Comparison of ENCODE assay signal across 8 mouse cellular contexts in the genomic region with DNA sequence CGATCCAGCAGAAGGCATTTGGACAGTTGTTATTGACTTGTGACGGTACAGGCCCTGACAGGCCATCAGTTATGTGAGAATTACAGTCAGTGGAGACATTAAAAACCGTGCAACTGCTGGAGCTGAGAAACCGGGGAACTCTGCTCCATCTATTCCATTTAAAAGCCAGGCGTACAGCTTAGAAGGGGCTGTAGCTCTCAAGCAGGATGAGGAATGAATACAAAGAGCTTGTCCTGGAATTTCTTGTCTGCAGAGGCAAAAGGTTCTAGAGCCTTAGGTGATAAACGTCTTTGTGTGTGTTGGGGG. TPM values are rescaled to one million over a fixed set of nuclear protein-coding genes. Genes with fewer than 3 reads are reported as not detected.
DNase-seq lines count a peak whose midpoint lies in the region; ATAC-seq and TF ChIP-seq lines count a peak whose summit lies in the region.

No protein-coding gene starts in this region.

- H3K4me1 ChIP-seq in kidney, embryonic 14.5 days (ENCODE audit: control insufficient read depth, insufficient read depth, low read length) = peaks cover 11% of the 10 kb centered on the region
- H3K4me1 ChIP-seq in embryonic facial prominence, embryonic 13.5 days = peaks cover 21% of the 10 kb centered on the region
- H3K4me1 ChIP-seq in hindbrain, embryonic 11.5 days (replicated peaks; ENCODE audit: control insufficient read depth, insufficient read depth, low read length) = peaks cover 6% of the 10 kb centered on the region
- H3K4me1 ChIP-seq in midbrain, embryonic 13.5 days (replicated peaks) = peaks cover 31% of the 10 kb centered on the region
- no peaks in the 10 kb centered on the region for H3K4me1 ChIP-seq in thymus, adult 2 months (replicated peaks; ENCODE audit: control insufficient read depth, insufficient read depth, low read length)

- peak overlapping the region; percentile 50 for H3K4me2 ChIP-seq in kidney, embryonic 14.5 days (replicated peaks; ENCODE audit: low read depth, low read length)
- peak overlapping the region; percentile 60 for H3K4me2 ChIP-seq in embryonic facial prominence, embryonic 13.5 days
- peak overlapping the region; percentile 43; the same call in 1 of the 2 replicates for H3K4me2 ChIP-seq in hindbrain, embryonic 11.5 days (replicated peaks; ENCODE audit: low read depth, low read length)
- H3K4me2 ChIP-seq in midbrain, embryonic 13.5 days (replicated peaks) = peak overlapping the region; percentile 50

- TF ChIP-seq CTCF in thymus, adult 2 months (IDR thresholded peaks at IDR 0.05; ENCODE audit: borderline replicate concordance, control insufficient read depth, extremely low read depth, insufficient read depth, low read length, poor library complexity) = no peak

- no peak overlapping the region for H3K27ac ChIP-seq in kidney, embryonic 14.5 days (ENCODE audit: low read depth, low read length)
- H3K27ac ChIP-seq in embryonic facial prominence, embryonic 13.5 days = peak overlapping the region; percentile 77
- H3K27ac ChIP-seq in hindbrain, embryonic 11.5 days (ENCODE audit: low read depth, low read length) = peak overlapping the region; percentile 76
- peak overlapping the region; percentile 86 for H3K27ac ChIP-seq in midbrain, embryonic 13.5 days
- no peak overlapping the region for H3K27ac ChIP-seq in thymus, adult 2 months (ENCODE audit: control insufficient read depth, insufficient read depth, low read length)

- H3K36me3 ChIP-seq in kidney, embryonic 14.5 days (ENCODE audit: control insufficient read depth, insufficient read depth, low read length) = no peaks in the 10 kb centered on the region
- no peaks in the 10 kb centered on the region for H3K36me3 ChIP-seq in embryonic facial prominence, embryonic 13.5 days
- no peaks in the 10 kb centered on the region for H3K36me3 ChIP-seq in hindbrain, embryonic 11.5 days (ENCODE audit: control insufficient read depth, insufficient read depth, low read length)
- no peaks in the 10 kb centered on the region for H3K36me3 ChIP-seq in midbrain, embryonic 13.5 days
- no peaks in the 10 kb centered on the region for H3K36me3 ChIP-seq in thymus, adult 2 months (ENCODE audit: control insufficient read depth, insufficient read depth, low read length)

- ATAC-seq in kidney, embryonic 14.5 days (ENCODE audit: low FRiP score, low TSS enrichment) = no peak
- ATAC-seq in embryonic facial prominence, embryonic 13.5 days (ENCODE audit: insufficient number of reproducible peaks, insufficient read depth, low FRiP score, low TSS enrichment, low read depth) = no peak
- ATAC-seq in hindbrain, embryonic 11.5 days (ENCODE audit: low FRiP score) = no peak
- ATAC-seq in midbrain, embryonic 13.5 days = peak; percentile 40; the same call in 1 of the 2 replicates

- no peak for TF ChIP-seq POLR2A in thymus, adult 2 months (IDR thresholded peaks at IDR 0.05; ENCODE audit: control insufficient read depth, extremely low read depth, insufficient read depth, low read length, poor library complexity)

- no peak for DNase-seq in kidney, postnatal 10 days
- no peak for DNase-seq in hindbrain, embryonic 11.5 days (ENCODE audit: low spot score)
- no peak for DNase-seq in left cerebral cortex, adult 18-20 months (ENCODE audit: low spot score in 2 of 2)
- DNase-seq in thymus, adult 2 months = no peak
- no peak for DNase-seq in right cerebral cortex, postnatal 36 days (ENCODE audit: low spot score in 2 of 2)

- WGBS in kidney, embryonic 14.5 days = 6% methylated on average over 6 of the region's 6 CpGs
- 11% methylated on average over 6 of the region's 6 CpGs for WGBS in embryonic facial prominence, embryonic 13.5 days
- 3% methylated on average over 6 of the region's 6 CpGs for WGBS in hindbrain, embryonic 11.5 days
- WGBS in midbrain, embryonic 13.5 days = 1% methylated on average over 6 of the region's 6 CpGs
- 76% methylated on average over 6 of the region's 6 CpGs for WGBS in thymus, adult 2 months

- no peaks in the 10 kb centered on the region for H3K27me3 ChIP-seq in kidney, embryonic 14.5 days (ENCODE audit: control insufficient read depth, insufficient read depth, low read length)
- H3K27me3 ChIP-seq in embryonic facial prominence, embryonic 13.5 days = no peaks in the 10 kb centered on the region
- no peaks in the 10 kb centered on the region for H3K27me3 ChIP-seq in hindbrain, embryonic 11.5 days (ENCODE audit: control insufficient read depth, insufficient read depth, low read length)
- H3K27me3 ChIP-seq in midbrain, embryonic 13.5 days = no peaks in the 10 kb centered on the region
- no peaks in the 10 kb centered on the region for H3K27me3 ChIP-seq in thymus, adult 2 months (ENCODE audit: control insufficient read depth, insufficient read depth, low read length)

- no peaks in the 10 kb centered on the region; the same call in 1 of the 2 replicates for H3K9me3 ChIP-seq in kidney, embryonic 14.5 days (ENCODE audit: control insufficient read depth, low read length)
- no peaks in the 10 kb centered on the region for H3K9me3 ChIP-seq in embryonic facial prominence, embryonic 13.5 days
- no peaks in the 10 kb centered on the region for H3K9me3 ChIP-seq in hindbrain, embryonic 11.5 days (ENCODE audit: control insufficient read depth, low read length)
- H3K9me3 ChIP-seq in midbrain, embryonic 13.5 days = no peaks in the 10 kb centered on the region

- no peak overlapping the region for H3K4me3 ChIP-seq in kidney, embryonic 14.5 days (ENCODE audit: low read length)
- H3K4me3 ChIP-seq in embryonic facial prominence, embryonic 13.5 days = peak overlapping the region; percentile 29
- no peak overlapping the region for H3K4me3 ChIP-seq in hindbrain, embryonic 11.5 days (ENCODE audit: low read depth, low read length)
- peak overlapping the region; percentile 9 for H3K4me3 ChIP-seq in midbrain, embryonic 13.5 days (replicated peaks)
- no peak overlapping the region for H3K4me3 ChIP-seq in thymus, adult 2 months (ENCODE audit: control insufficient read depth, insufficient read depth, low read length)

- H3K9ac ChIP-seq in kidney, embryonic 14.5 days (ENCODE audit: low read depth, low read length) = no peak overlapping the region
- H3K9ac ChIP-seq in embryonic facial prominence, embryonic 13.5 days = no peak overlapping the region
- no peak overlapping the region for H3K9ac ChIP-seq in hindbrain, embryonic 11.5 days (ENCODE audit: low read depth, low read length)
- no peak overlapping the region for H3K9ac ChIP-seq in midbrain, embryonic 13.5 days (replicated peaks)

RNA-seq across cellular contexts. Expression of a gene that starts 18.2 kb away (rescaled TPM):
- polyA plus RNA-seq in kidney, embryonic 14.5 days (2014; fragmentation: Nextera tagmentation; extraction: Ambion mirVana) = 21.6 and 36.5 TPM in 2 replicates
- polyA plus RNA-seq in embryonic facial prominence, embryonic 13.5 days (2015; fragmentation: Nextera tagmentation; extraction: Ambion mirVana) = 25.3 TPM in 2 replicates
- polyA plus RNA-seq in hindbrain, embryonic 11.5 days (2014; fragmentation: Nextera tagmentation; extraction: Ambion mirVana) = 123 and 134 TPM in 2 replicates
- 306 and 336 TPM in 2 replicates for polyA plus RNA-seq in midbrain, embryonic 13.5 days (2015; fragmentation: Nextera tagmentation; extraction: Ambion mirVana)
- 100 to 1,000 TPM in 1 of 2 experiments, 10 to 100 TPM in 1; 96.5 to 103 TPM for total RNA-seq in left cerebral cortex, adult 18-20 months (2021)
- polyA plus RNA-seq in thymus, adult 2 months (2012; rRNA removed) = 3.8 and 4.1 TPM in 2 replicates

Comparison
In these comparisons a context has a peak if more than half of its experiments do, and no peak if none do; other contexts are left out.
1. H3K27ac ChIP-seq: peak in embryonic facial prominence, embryonic 13.5 days (single experiment), hindbrain, embryonic 11.5 days (single experiment) and midbrain, embryonic 13.5 days (single experiment); none in kidney, embryonic 14.5 days (single experiment) and thymus, adult 2 months (single experiment).
2. H3K4me3 ChIP-seq: peak in embryonic facial prominence, embryonic 13.5 days (single experiment) and midbrain, embryonic 13.5 days (single experiment); none in kidney, embryonic 14.5 days (single experiment), hindbrain, embryonic 11.5 days (single experiment) and thymus, adult 2 months (single experiment).
3. Peak in every context shown above with its lines, with median percentiles within 50 percentile points of each other: H3K4me2 ChIP-seq.